Mouse (Mus musculus): ENCODE measurements around the gene Klrb1b.
"Not testable (repeated sequence)": the region's sequence is repeated elsewhere in the genome, so short reads cannot be mapped to it uniquely, and the experiment has no call there.

Gene Klrb1b

DNA sequence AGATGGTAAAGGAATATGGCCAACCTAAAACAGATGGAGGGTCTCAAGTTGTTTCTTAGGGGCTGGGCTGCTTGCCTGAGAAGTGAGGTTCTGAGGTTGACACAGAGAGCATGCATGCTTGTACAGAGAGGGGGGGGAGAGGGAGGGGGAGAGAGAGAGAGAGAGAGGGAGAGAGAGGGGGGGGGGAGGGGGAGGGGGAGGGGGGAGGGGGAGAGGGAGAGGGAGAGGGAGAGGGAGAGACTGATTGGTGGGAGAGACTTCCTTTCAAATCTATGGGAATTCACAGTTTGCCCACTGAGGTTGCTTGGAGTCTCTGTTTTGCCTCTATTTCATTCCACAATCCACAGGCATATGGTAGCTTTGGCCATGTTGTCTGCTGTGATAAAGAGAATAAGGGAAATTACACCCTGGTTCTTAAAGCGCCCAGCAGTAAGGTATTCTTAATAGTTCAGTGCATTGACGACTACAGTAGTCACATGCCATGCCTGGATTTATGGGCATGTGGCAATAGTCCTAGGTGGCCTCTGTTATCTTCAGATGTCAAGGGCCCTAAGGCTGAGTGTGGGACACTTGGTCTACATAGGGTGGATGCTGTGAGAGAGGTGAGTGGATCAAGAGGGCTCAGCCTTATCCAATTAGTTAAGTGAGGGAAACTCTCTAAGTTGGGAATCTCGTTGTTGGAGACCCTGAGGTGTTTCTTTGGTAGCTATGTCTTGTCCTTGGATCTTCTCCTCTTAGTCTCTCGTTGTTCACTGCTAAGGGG lies 15.4 kb upstream of the Klrb1b start:
- DNase-seq (ENCODE audit: low spot score), result no peak

DNA sequence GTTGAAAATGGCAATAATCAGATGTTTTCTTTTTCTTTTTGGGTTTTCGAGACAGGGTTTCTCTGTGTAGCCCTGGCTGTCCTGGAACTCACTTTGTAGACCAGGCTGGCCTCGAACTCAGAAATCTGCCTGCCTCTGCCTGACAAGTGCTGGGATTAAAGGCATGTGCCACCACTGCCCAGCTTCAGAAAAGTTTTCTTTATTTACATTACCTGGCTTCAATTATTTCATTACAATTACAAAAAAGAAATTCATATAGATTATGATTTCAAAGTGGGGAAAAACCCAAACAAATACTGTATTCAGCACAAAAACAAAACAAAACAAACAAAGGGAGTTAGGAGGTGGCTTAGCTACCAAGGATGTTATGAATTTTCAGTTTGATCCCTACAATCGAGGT lies 14.5 kb upstream of the Klrb1b start:
- DNase-seq (ENCODE audit: low spot score), result not testable (repeated sequence)

DNA sequence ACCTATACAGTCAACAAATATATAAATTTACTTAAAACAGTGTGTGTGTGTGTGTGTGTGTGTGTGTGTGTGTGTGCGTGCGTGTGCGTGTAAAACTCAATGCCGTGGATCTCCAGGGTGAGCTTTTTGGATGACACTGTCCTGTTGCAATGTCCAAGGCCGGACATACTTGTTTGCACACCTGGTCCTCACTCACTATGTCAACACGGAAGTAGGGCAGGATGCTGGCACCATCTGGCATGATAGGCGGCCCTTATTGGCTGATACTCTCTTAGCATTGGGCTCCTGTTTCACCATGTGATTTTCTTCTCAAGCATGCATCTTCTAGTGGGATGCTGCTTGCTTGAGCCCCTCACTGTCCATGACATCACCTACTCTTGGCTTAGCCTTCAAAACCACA lies 13.8 kb upstream of the Klrb1b start:
- DNase-seq (ENCODE audit: low spot score), result no peak

DNA sequence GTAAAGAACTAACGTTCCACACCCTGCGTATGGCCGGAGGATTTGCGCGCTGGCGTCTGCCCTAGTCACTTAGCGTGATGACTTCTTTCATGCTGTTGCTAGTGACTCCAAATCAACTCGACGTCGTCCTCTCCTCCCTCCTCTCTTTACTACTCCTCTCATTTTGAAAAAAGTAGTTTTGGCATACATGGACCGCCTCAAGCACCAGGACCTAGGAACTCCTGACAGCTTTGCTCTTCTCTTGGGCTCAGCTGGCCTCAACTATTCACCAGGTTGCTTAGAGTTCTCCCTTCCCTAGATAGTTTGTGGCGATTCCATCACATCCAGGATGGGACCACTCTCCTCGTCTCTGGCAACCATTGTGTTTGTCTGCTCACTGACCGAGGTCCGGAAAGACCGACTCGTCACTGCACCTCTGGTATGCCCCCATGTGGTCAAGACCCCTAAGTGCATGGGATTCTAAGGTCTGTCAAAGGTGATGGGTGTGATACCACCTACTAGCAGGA lies 13.2 kb upstream of the Klrb1b start:
- DNase-seq (ENCODE audit: low spot score), result peak; percentile 88

DNA sequence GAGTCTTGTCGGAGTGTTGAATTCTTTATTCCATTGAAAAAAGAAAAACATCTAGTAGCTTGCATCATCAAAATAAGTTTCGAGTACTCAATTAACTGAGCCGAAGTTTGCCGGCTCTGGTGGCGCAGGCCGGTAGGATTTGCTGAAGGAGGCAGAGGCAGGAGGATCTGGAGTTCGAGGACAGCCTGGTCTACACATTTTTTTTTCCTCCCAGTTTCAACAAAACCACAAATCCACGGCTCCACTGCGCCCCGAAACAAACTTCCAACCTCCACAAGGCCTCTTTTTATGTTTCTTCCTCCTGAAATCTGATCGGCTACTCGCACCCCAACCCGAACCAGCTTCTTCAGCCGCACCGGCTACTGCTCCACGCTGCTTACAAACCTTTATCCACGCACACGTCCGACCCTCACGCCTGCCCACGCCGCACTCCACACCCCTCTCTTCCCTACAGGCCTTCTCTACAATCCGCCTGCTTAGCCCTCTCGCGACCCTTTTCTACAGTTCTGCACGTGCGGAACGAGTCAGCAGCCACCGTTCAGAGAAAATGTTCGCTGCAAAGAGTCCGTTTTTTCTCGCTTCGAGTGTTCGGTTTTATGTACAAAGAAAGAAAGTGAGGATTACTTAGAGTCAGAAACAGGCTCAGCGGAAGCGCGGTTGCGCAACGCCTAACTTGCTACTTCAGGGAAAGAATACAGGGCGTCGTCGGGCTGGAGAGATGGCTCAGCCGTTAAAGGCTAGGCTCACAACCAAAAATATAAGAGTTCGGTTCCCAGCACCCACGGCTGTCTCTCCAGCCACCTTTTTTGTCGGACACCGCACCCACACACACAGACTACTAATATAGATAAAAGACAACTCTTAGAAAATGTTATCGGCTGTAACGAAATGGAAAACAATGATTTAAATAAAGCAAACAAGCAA lies 12.5 kb upstream of the Klrb1b start:
- DNase-seq (ENCODE audit: low spot score), result peak; percentile 89

DNA sequence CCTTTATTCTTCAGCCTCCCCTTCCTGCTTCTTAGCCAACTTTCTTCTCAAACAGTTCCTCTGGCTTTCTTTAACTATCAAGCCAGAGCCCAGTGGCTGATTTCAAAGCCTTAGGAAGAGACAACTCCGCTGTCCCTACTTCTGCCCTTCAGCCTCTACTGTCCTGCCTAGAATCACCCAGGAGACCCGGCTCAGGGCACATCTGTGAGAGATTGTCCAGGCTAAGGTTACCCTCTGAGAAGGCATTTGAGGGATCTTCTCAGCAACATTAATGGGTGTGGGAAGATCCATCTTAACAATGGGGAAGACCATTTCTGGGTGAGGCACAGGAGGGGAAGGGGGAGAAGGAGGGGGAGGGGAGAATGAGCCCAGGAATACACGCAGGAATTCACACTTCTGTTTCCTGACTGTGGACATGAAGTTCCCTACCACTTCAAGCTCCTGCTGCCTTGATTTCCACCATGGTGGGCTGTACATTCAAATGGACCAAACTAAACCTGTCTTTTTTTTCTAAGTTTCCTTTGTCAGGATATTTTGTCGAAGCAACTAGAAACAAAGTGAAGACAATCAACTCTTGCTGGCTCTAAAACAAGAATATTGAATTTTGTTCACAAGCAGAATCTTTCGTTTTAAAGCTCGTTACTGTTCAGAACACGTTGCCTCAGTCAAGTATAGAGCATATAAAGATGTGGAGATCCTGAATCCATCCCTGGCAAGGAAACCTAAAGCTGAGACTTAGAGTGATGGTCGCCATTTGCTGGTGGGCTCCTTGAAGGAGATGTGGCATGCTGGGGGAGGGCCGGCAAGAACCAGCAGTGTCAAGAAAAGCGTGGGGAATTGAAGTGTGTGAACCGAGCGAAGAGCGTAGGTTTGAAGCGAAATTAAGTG lies 11.6 kb upstream of the Klrb1b start:
- DNase-seq (ENCODE audit: low spot score), result no peak

DNA sequence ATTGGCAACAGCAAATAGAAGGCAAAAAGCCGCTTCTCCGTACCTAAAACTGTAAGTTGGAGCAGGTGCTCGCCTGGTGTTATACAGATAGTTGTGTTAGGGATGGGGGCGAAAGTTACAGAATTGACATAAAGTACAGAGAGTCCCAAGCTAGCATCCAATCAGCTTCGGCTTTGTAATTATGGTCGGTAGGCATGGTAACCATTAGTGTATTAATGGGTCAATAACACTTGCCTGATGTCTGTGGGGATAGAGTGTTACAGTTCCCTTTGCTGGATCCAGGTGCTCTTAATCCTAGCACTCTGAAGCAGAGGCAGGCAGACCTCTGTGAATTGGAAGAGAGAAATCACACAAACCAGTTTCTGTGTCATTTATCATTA lies 10.8 kb upstream of the Klrb1b start:
- no peak for DNase-seq (ENCODE audit: low spot score)

DNA sequence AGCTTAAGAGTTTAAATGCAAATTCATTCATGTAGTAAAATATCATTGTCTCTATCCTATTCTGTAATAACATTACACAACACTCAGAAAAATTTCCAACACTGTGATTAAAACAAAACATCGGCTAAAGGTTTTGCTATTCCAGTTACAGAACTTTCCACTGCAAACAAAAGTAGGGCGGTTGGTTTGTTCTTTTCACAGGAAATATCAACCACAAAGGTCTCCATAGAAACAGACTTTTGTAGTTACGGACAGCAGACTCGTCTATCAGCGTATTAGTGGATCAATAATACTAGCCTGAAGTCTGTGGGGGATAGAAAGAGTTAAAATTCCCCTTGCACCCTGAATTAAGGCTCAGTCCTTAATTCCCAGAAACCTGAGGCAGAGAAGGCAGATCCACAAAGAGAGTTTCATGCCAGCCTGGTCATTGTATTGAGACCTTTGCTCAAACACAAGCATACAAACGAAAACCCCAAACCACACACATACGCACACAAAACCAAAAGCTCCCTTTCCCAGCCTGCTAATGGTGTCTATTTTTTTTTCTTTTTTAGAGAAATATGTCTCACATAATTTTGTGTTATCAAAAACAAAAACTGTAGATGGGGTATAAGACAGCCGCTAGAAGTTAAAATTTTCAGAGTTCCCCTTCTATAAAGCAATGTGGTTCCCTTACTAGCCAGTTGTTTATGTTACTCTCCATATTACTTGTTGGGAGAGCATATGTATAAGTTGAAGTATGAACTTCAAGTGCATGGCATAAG lies 10.2 kb upstream of the Klrb1b start:
- DNase-seq (ENCODE audit: low spot score), result peak; percentile 80

DNA sequence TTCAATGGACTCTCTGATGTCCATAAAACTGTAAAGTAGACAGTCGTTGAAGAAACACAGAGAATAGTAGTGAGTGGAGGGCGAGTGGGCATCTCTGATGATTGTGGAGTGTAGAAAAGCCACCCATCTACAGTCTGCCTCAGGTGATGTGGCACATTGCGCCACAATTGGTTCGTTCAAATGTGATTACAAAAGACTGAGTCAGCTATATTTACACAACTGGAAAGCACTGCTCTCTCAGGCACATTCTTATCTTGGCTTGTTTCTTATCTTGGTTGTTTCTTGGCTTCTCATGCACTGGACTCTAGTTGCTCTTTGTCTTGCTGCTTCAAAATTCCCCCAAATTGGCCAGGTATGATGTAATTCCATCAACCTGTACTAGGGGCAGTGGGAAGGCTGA lies 9.4 kb upstream of the Klrb1b start:
- no peak for DNase-seq (ENCODE audit: low spot score)

DNA sequence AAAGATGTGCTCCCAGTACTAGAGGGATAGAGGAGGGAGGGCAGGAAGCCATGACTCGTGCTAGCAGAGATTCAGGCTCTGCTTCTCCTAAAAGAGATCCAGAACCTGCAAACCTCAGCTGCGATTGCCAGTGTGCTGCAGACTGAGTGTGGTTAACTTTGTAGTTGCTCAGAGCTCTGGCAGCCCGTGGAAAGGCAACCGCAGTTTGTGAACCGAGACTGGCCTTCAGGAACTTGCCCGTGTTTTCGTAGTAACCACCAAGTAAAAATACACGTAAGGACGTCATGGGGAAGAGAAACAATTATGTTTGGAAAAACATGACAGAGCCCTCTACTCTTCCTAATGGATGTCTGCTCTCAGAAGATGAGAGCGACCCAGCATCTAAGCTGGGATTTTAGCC lies 6.9 kb upstream of the Klrb1b start:
- DNase-seq (ENCODE audit: low spot score), result peak; percentile 80

DNA sequence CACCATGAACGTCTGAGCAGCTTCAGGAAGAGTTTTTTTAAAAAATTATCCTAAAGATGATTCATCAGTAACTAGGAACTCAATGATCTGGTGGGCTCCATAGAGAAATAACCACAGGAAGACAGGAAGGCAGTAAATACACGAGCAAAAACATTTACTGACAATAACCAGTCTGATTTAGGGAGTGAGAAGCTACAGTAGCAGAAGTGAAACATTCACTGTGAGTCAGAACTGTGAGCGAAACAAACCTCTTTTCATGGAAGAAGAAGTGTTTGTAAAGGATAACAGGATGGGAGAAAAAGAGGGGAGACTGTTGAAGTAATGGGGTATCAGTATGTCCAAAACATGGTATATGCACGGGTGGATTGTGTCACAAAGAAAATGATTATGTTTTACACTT lies 3.7 kb upstream of the Klrb1b start:
- DNase-seq (ENCODE audit: low spot score), result no peak

DNA sequence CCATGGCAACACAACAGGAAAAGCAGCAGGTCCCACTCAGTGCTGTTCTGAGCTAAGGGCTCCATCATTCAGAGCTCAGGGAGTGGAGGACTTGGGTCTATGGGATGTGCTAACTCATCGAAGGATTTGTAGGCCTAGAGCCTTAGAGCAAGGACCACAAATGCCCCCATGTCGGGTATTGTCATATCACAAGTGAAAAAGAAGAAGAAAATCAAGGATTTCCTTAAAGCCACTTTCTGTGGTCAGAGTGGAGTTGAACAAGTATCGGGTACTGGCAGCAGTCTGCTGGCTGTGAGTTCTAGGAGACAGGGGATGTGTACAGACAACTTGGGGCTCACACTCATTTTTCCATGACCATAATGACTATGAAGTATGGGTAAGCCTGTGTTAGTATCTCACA lies 650 bp upstream of the Klrb1b start:
- no peak for DNase-seq (ENCODE audit: low spot score)

DNA sequence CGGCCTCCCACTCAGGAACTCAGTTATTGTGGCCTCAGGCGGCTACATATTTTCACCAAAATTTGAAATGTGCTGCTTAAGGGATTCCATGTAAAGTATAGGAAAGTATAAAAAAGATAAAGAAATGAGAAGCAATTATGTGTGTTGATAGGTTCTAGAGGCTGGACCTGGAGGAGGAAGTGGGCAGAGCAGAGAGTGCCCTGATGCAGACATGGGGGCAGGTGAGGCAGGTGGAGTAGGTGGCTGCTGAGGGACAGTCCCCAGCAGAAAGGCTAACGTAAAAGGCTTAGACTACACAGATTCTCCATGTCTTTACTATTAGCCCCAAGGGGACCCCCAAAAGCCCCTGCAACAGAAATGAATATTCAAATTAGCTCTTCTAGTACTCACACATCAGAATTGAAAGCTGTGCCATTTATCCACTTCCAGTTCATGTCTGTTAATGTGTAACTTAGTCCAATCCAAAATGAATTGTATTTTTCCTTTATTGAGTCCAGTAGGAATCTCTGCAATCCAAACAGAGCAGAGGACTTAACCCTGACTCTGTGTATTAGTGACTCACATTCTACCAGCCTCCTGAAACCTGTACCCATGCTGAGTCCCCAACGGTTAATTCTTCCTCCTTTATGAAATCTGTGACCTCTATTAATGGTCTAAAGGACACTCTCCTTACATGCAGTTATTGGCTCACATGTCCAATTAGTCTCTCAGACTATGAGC lies 7.9 kb downstream of the Klrb1b start:
- no peak for DNase-seq (ENCODE audit: low spot score)

DNA sequence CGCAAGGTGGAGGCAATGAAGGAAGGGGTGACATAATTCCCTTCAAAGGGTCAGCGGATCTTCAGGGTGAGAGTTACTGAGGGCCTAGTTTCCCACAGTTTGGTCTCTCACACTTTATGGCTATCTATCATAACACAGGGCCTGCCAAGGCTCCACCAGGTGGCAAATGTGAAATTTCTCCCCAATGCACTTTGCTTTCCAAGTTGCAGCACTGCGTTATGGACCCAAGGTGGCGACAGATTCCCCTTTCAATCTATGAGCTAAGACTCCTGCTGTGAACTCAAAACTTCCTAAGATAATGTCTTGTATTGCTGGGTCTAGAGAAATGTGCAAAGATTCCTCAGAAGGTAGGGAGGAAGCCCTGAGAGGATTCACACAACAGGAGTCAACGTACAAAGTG lies 17.6 kb downstream of the Klrb1b start:
- peak; percentile 81 for DNase-seq (ENCODE audit: low spot score)

DNA sequence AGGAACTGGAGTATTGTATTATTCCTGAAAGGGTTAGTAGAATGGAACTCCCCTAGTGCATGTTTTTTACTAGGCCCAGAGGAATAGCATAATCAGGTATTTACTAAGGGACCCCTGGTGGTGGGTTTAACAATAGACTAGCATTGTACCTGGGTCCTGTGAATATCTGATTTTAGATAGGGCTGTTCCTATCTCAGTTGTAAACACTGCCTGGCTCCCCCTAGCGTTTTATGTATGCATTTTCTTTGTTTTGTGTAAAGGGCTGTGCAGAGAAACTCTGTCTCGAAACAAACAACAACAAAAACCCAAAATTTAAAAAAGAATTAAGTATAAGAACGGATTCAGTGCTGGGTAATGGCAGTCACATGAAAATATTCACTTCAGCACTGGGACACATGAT lies 19.1 kb downstream of the Klrb1b start:
- DNase-seq (ENCODE audit: low spot score), result peak; percentile 69

DNA sequence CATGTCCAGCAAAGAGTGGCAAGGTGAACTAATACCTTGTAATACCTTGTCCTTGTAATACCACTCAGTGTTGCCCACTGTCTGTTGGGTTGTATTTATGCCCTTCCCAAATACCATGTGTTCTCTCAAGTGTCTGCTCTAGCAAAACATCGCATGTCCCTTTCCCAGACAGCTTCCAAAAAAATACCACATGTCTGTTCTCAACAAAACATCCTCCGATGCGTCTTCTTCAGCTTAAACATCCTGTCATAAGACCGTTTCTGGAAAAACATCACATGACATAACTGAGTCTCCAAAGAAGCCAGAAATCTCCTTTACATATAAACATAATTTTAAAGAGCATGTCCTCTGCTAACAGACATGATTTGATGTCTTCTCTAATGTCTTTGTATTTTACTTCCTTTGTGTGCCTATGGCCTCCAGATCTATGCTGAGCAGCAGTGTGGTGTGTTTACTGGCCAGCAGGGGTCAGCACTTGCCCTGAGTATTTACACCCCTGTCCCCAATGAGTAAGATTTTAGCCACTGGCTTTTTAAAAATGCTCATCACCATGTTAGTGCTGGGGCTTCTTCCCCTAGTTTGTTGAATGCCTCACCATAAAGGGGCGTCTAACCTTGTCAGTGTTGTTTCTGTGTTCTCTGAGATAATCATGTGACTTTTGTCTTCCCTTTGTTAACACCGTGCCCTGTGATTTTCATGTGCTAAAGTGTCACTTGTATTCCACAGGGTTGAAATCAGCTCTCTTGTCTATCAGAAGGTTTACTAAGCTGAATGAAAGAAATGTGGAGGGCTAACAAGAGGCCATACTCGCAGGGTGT lies 21.1 kb downstream of the Klrb1b start:
- DNase-seq (ENCODE audit: low spot score), result peak; percentile 77

DNA sequence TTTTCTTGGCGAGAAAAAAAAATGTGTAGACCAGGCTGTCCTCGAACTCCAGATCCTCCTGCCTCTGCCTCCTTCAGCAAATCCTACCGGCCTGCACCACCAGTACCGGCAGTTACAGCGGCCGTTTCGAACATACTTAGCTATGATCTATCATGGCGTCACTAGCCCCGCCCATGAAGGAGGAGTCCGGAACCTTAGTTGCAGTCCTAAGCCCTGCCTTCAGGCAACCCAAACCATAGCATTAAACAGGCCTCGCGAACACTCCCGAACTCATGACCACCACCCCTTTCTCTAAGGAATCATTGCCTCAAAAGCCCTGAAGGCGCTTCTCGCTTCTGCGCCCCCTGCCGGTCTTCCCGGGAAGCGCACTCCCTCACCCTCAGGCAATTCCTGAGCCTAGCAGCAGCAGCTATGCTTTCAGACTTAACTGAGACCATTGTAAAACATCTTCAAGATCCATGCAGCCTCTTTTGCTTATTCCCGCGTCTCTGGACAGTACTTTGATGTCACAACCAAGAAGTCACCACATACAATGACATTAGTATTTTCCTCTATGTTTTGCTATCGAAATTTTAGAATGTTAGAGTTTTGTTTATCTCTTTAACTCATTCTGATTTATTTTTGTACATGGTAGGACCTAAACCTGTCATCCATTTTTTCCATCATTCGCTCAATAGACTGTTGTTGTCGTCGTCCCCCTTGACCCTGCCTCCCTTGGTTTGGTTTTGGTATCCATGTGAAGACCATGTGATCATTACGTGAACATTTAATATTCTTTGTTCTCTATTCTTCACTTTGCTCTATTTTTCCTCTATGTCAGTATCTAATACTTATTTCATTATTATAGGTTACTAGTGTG lies 22.9 kb downstream of the Klrb1b start:
- DNase-seq (ENCODE audit: low spot score), result peak; percentile 96

DNA sequence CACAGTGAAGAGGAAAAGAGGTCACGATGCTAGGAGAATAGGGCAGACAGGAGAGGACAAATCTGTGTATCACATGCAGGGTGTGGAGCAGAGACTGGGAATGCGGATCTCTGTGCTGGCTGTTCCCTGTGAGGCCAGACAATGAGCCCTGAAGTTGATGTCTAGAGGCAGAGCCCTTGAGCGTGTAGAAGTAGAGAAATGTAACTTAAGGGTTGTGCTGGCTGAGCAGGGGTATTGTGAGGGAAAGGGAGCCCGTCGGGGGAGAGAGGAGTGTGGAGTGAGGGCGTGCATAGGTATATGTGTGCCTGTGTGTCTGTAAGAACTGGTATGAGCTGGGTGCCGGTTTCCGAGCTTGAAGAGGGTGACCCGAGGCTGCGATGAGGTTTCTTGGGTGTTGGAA lies 23.6 kb downstream of the Klrb1b start:
- DNase-seq (ENCODE audit: low spot score), result peak; percentile 13

DNA sequence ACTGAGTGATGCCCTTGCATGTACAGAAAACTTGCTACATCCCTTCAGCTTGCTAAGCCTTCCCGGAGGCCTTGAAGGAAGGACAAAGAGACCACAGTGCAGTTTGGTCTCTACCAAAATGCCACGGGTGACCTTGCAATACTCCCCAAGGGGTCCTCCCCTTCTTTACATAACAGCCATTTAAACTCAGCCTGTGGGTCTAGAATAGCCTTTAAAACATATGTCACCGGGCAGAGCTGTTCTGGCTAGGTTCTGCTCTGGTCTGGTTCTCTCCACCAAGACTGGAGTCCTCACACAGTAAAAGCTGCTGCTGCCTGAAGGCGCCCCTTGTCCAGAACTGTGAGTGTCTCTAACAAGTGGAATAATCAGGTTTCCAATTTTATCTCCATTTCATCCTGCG lies 25.4 kb downstream of the Klrb1b start:
- DNase-seq (ENCODE audit: low spot score), result not testable (repeated sequence)

Measured in T-cell, adult 2 months (primary cell).